Mouse (Mus musculus) small intestine, adult 2 months (tissue): ENCODE data around the gene Slc6a17.

Source experiments
- CTCF ChIP-seq: fragments of 200-500 bp; IDR thresholded peaks from 2 replicates; pipeline ENCODE4 v1.5.1; 2012; ENCODE audit warnings: low read depth, mild to moderate bottlenecking, control low read depth, inconsistent platforms, low read length, moderate library complexity, mixed read lengths; ENCODE audit not compliant: insufficient replicate concordance, insufficient read length; ENCODE audit errors: extremely low read depth
- POLR2A ChIP-seq: fragments of 200-500 bp; IDR thresholded peaks from 2 replicates; pipeline ENCODE4 v1.6.1; 2012; ENCODE audit warnings: low read depth, mild to moderate bottlenecking, control low read depth, inconsistent platforms, low read length, moderate library complexity

DNA sequence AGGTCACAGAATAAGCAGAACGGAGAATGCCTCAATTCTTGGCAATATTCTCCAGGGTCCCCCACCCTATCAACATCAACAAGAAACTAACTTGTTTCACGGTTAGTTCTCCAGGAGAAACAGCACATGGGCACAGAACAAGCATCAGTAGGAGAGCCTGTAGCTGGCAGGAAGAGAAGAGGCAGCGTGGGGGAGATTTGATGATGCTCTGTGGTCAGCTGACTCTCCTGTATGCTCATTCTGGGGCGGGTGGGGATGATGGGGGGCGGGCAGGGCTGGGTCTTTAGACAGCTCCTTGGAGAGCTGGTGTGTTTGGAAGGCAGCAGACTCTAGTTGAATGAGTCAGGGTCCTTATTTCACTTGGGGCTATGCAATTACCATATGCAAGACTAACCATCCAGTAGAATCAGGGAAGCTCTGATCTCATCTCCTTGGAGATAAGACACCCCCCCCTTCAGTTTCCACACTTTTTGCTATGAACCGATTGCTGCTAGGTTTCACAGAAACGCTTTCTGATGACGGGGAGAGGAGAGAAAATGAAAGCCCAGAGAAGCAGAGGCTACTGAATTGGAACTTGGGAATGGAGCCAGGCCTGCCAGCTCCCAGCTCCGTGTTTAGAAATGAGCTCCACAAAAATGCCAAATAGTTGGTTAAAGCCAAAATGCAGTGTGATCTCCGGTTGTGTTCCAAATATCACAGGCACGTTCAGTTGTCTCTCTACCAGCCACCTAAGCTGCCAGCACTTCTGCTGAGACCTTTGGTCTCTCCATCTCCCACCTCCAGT lies 93.4 kb downstream of the Slc6a17 start:
- TF ChIP-seq CTCF (no peak), POLR2A (no peak)
